Mouse (Mus musculus) limb, embryonic 15.5 days (tissue): Measurements from ENCODE around the gene Nucb1. TPM values are rescaled to one million over a fixed set of nuclear protein-coding genes. Genes with fewer than 3 reads are reported as not detected.

Source experiments
- microRNA-seq: library from miRNA; unstranded; fragments of <30 nt; microRNA quantifications from one replicate; pipeline ENCODE4, GENCODE M21; 2016
- polyA plus RNA-seq: library from polyadenylated mRNA; unstranded; fragments of >200 nt; fragmentation: Nextera tagmentation; extraction: Ambion mirVana; gene quantifications from 2 replicates; pipeline ENCODE4 v1.2.1, GENCODE M21; 2015

Nucb1 gene
- polyA plus RNA-seq, 1 experiment from 2014 or later: 279 TPM

Small RNA genes lying within 50 kb of the gene (microRNA-seq; reads per million reads assigned to microRNA genes)
- gene Gm22133: not detected

Other genes starting within 250 kb of the Nucb1 start
- gene Slc6a21, start 232.9 kb downstream of the Nucb1 start, polyA plus RNA-seq: not detected in 2 replicates
- 22.0 and 22.6 TPM in 2 replicates for gene Trpm4, start 176.6 kb downstream of the Nucb1 start, polyA plus RNA-seq
- gene Hrc, start 175.1 kb downstream of the Nucb1 start, polyA plus RNA-seq: 6.5 and 15.1 TPM in 2 replicates
- 7.8 and 9.1 TPM in 2 replicates for gene Ppfia3, start 143.4 kb downstream of the Nucb1 start, polyA plus RNA-seq
- gene Lin7b, start 139.8 kb downstream of the Nucb1 start, polyA plus RNA-seq: 2.3 and 2.5 TPM in 2 replicates
- 199 and 204 TPM in 2 replicates for gene Snrnp70, start 114.7 kb downstream of the Nucb1 start, polyA plus RNA-seq
- 0.10 and 0.12 TPM in 2 replicates for gene Kcna7, start 104.8 kb downstream of the Nucb1 start, polyA plus RNA-seq
- gene Ntf5, start 96.7 kb downstream of the Nucb1 start, polyA plus RNA-seq: 1.9 and 3.0 TPM in 2 replicates
- gene Lhb, start 89.6 kb downstream of the Nucb1 start, polyA plus RNA-seq: not detected in 2 replicates
- gene Gys1, start 75.6 kb downstream of the Nucb1 start, polyA plus RNA-seq: 39.0 and 43.5 TPM in 2 replicates
- 122 and 125 TPM in 2 replicates for gene Ruvbl2, start 72.3 kb downstream of the Nucb1 start, polyA plus RNA-seq
- gene Ftl1, start 50.5 kb downstream of the Nucb1 start, polyA plus RNA-seq: 4,640 and 4,716 TPM in 2 replicates
- 145 and 146 TPM in 2 replicates for gene Bax, start 43.5 kb downstream of the Nucb1 start, polyA plus RNA-seq
- 0.61 and 1.0 TPM in 2 replicates for gene Tulp2, start 28.5 kb downstream of the Nucb1 start, polyA plus RNA-seq
- gene Gm45808, start 23.6 kb downstream of the Nucb1 start, polyA plus RNA-seq: not detected in 2 replicates
- gene Dhdh, start 21.6 kb downstream of the Nucb1 start, polyA plus RNA-seq: 3.1 and 3.3 TPM in 2 replicates
- gene Ppp1r15a, start 15.9 kb upstream of the Nucb1 start, polyA plus RNA-seq: 22.3 and 26.1 TPM in 2 replicates
- 5.7 and 6.8 TPM in 2 replicates for gene Plekha4, start 15.9 kb upstream of the Nucb1 start, polyA plus RNA-seq
- gene Hsd17b14, start 44.5 kb upstream of the Nucb1 start, polyA plus RNA-seq: 0.74 and 1.1 TPM in 2 replicates
- 63.4 and 64.4 TPM in 2 replicates for gene Bcat2, start 59.7 kb upstream of the Nucb1 start, polyA plus RNA-seq
- gene Fgf21, start 105.1 kb upstream of the Nucb1 start, polyA plus RNA-seq: 0.58 and 0.93 TPM in 2 replicates
- gene Fut1, start 106.9 kb upstream of the Nucb1 start, polyA plus RNA-seq: 2.9 and 3.3 TPM in 2 replicates
- 0.14 and 0.27 TPM in 2 replicates for gene Izumo1, start 111.4 kb upstream of the Nucb1 start, polyA plus RNA-seq
- 11.4 and 12.0 TPM in 2 replicates for gene Rasip1, start 117.1 kb upstream of the Nucb1 start, polyA plus RNA-seq
- gene Mamstr, start 129.6 kb upstream of the Nucb1 start, polyA plus RNA-seq: 21.9 and 36.8 TPM in 2 replicates
- 7.7 and 8.0 TPM in 2 replicates for gene Fut2, start 156.0 kb upstream of the Nucb1 start, polyA plus RNA-seq
- gene Ntn5, start 173.6 kb upstream of the Nucb1 start, polyA plus RNA-seq: 0.50 and 2.6 TPM in 2 replicates
- 0.56 and 0.97 TPM in 2 replicates for gene Sec1, start 184.0 kb upstream of the Nucb1 start, polyA plus RNA-seq
- gene Car11, start 189.4 kb upstream of the Nucb1 start, polyA plus RNA-seq: 13.3 and 13.7 TPM in 2 replicates
- gene Dbp, start 194.7 kb upstream of the Nucb1 start, polyA plus RNA-seq: 4.3 and 4.7 TPM in 2 replicates
- 942 and 1,034 TPM in 2 replicates for gene Rpl18, start 205.1 kb upstream of the Nucb1 start, polyA plus RNA-seq
- gene Sphk2, start 207.6 kb upstream of the Nucb1 start, polyA plus RNA-seq: 38.5 and 39.7 TPM in 2 replicates
- 0.76 and 0.78 TPM in 2 replicates for gene Fam83e, start 210.8 kb upstream of the Nucb1 start, polyA plus RNA-seq
- gene Spaca4, start 215.4 kb upstream of the Nucb1 start, polyA plus RNA-seq: not detected in 2 replicates